Mouse (Mus musculus) embryonic facial prominence, embryonic 13.5 days (tissue): ENCODE results near the gene Gnat1. TPM values are rescaled to one million over a fixed set of nuclear protein-coding genes. Genes with fewer than 3 reads are reported as not detected.
A peak's percentile ranks its signal among the peaks of the same experiment; 100 is the strongest.

ENCODE experiments used
- ATAC-seq: fragments of 200-750 bp; cut with Nextera tagmentation; 2 replicates; pipeline ENCODE4 v1.8.0; 2017; ENCODE audit warnings: low read depth; ENCODE audit not compliant: insufficient number of reproducible peaks, insufficient read depth, low FRiP score, low TSS enrichment
- H3K27ac ChIP-seq: fragments of 300-500 bp; sonication (generic); 2 replicates; pipeline ENCODE4 v1.5.1; 2015; ENCODE audit warnings: moderate library complexity, mild to moderate bottlenecking, inconsistent platforms
- H3K27me3 ChIP-seq: fragments of 300-500 bp; sonication (generic); 2 replicates; pipeline ENCODE4 v1.6.1; 2015; ENCODE audit warnings: mild to moderate bottlenecking, inconsistent platforms
- H3K36me3 ChIP-seq: fragments of 300-500 bp; sonication (generic); 2 replicates; pipeline ENCODE4 v1.6.1; 2015; ENCODE audit warnings: mild to moderate bottlenecking, inconsistent platforms
- H3K4me1 ChIP-seq: fragments of 300-500 bp; sonication (generic); 2 replicates; pipeline ENCODE4 v1.6.1; 2015; ENCODE audit warnings: inconsistent platforms
- H3K4me2 ChIP-seq: fragments of 300-500 bp; sonication (generic); 2 replicates; pipeline ENCODE4 v1.6.1; 2015; ENCODE audit warnings: moderate library complexity, mild to moderate bottlenecking, inconsistent platforms
- H3K4me3 ChIP-seq: fragments of 300-500 bp; sonication (generic); 2 replicates; pipeline ENCODE4 v1.5.1; 2015; ENCODE audit warnings: mild to moderate bottlenecking, inconsistent platforms
- H3K9ac ChIP-seq: fragments of 300-500 bp; sonication (generic); 2 replicates; pipeline ENCODE4 v1.6.1; 2015; ENCODE audit warnings: mild to moderate bottlenecking, inconsistent platforms
- H3K9me3 ChIP-seq: fragments of 300-500 bp; sonication (generic); 2 replicates; pipeline ENCODE4 v1.6.1; 2016; ENCODE audit warnings: inconsistent platforms
- WGBS: fragments of 180-500 bp; shearing (Covaris S2); methylation state at CpG from one replicate; pipeline ENCODE4 v1.1.7; 2015; ENCODE audit warnings: mixed read lengths; 5-methylcytosine and 5-hydroxymethylcytosine counted together
- polyA plus RNA-seq: library from polyadenylated mRNA; unstranded; fragments of >200 nt; fragmentation: Nextera tagmentation; extraction: Ambion mirVana; gene quantifications from 2 replicates; pipeline ENCODE4 v1.2.1, GENCODE M21; 2015

Gene Gnat1
- polyA plus RNA-seq, 1 experiment from 2014 or later: 2.0 TPM

DNA sequence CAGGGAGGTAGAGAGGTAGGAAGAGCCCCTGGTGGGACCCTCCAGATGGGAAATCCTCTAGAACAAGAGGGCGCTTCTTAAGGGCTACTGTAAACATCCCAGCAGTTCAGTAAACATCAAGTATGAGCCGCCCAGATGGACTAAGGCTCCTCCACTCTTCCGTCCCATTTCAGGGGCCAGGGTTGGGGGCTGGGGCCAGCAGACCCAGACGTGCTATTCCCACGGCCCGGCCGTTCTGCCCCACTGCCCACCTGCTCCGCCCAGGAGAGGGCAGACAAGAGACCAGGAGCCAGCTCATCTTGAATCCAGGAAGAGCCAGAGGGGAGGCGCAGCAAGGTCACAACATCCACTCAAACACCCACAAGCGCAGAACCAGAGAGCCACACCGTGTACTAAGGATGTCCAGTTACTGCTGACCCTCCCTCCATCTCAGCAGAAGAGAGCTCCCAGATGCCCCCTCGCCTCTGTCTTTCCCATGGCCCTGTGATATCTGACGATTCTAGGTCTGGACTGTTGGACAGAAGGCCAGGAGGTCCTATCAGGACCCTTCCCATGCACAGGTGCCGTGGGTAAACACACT is 19.2 kb upstream of the Gnat1 start:
- Histone ChIP-seq H3K4me3 (0 out of 2 replicates have a peak overlapping the region, but pooled peaks have one; percentile 19), H3K36me3 (peaks cover 68% of the 10 kb centered on the region), H3K4me2 (peak overlapping the region; percentile 47)

DNA sequence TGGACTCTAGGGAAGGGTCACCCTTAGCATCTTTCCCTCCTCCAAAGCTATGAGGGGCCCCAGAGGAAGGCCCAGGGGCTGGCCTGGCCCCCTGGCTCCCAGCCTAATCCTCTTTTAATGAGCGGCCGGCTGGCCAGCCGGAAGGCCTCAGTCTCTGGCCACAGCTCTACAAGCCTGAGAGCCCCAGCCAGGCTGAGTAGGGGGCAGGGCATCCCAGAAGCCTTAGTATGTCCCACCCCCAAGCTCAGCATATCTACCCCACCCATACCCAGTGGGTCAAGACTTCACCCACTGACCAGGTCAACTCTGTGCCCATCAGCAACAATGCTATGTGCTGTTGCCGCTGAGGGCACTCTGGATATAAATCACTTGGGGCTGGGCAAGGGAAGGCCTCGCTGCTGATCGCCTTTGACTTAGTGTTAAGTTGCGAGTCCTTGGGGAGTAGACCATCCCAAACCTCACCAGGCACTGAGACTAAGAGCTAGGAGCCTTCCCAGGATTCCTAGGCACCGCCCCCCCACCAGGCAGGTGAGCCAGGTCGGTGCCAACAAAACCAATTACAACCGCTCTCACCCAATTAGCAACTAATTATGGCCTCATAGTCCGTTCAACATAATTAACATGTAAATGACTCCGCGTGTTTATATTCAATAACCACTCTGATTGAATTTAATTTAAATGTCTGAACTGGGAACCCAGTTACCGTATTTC is 18.5 kb upstream of the Gnat1 start:
- Histone ChIP-seq H3K27ac (peak overlapping the region; percentile 33), H3K9ac (peak overlapping the region; percentile 54), H3K4me2 (peak overlapping the region; percentile 47), H3K9me3 (no peaks in the 10 kb centered on the region), H3K4me1 (peaks cover 92% of the 10 kb centered on the region), H3K36me3 (peaks cover 68% of the 10 kb centered on the region), H3K27me3 (no peaks in the 10 kb centered on the region), H3K4me3 (no peak overlapping the region)
- 23% methylated on average over 14 of the region's 14 CpGs for WGBS
- ATAC-seq: no peak

More for the DNA sequence above, 19.2 kb upstream of the Gnat1 start:
- peak overlapping the region; percentile 54 for H3K9ac ChIP-seq
- peaks cover 92% of the 10 kb centered on the region for H3K4me1 ChIP-seq
- WGBS: 23% methylated on average over 14 of the region's 14 CpGs
- ATAC-seq: no peak
- H3K9me3 ChIP-seq: no peaks in the 10 kb centered on the region
- no peaks in the 10 kb centered on the region for H3K27me3 ChIP-seq
- peak overlapping the region; percentile 82 for H3K27ac ChIP-seq

DNA sequence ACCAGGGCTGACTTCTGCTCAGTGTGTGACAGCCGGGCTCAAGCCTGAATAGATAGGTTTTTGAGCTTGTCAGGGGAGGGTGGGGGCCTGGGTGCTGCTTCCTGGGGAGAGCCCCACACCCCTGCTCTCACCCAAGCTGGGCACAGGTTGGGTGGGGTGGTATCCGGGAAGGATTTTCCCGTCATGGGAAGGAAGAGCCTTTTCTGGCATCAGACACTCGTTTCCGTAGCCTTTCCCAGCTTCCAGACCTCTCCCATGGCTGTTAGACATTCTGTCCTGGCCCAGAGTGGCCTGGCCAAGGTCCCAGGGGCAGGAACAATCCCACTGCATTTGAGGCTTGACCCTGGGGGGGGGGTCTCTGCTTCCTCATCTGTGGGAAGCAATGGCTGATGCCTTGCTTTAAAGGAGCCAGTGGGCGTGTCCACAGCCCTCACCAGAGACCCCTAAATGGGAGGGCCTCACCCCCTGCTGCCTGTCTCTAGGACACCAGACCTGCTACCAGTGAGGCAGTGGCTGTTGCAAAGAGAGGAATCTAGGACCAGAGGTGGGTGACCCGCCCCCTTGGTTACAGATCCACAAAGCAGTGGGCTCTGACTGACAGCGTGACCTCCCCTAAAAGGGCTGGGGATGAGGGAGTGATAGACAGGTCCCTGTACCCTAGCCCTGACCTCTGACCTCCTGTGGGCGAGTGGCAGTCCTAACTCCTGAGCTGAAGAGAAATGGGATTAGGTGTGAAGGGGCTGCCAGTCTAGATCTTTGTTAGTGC is 17.5 kb upstream of the Gnat1 start:
- Histone ChIP-seq H3K27me3 (no peaks in the 10 kb centered on the region), H3K27ac (peak overlapping the region; percentile 40; the same call in 1 of the 2 replicates), H3K4me1 (peaks cover 86% of the 10 kb centered on the region), H3K4me2 (no peak overlapping the region), H3K36me3 (peaks cover 70% of the 10 kb centered on the region), H3K9me3 (no peaks in the 10 kb centered on the region), H3K4me3 (no peak overlapping the region), H3K9ac (0 out of 2 replicates have a peak overlapping the region, but pooled peaks have one; percentile 32)
- ATAC-seq: no peak
- 42% methylated on average over 9 of the region's 9 CpGs for WGBS

DNA sequence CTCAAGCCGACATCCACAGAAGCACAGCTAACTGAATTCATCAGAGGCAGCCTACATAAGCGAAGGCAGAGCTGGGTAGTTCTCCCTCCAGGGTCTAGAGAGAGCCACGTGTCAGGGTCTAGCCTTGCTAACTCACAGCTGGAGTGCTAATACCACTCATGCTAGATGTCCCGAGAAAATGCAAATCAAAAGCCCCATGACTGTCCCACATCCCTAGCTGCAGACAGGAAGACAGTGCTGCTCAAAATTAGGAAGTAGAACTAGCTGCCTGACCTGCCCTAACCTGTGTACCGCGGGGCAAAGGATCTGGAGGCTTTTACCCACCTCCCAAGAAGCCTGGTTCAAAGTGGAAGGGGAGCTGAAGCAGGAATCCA is 16.6 kb upstream of the Gnat1 start:
- H3K27ac ChIP-seq: peak overlapping the region; percentile 34; the same call in 1 of the 2 replicates
- H3K4me2 ChIP-seq: no peak overlapping the region
- no peak for ATAC-seq
- no peaks in the 10 kb centered on the region for H3K27me3 ChIP-seq
- peak overlapping the region; percentile 17; the same call in 1 of the 2 replicates for H3K9ac ChIP-seq
- peaks cover 73% of the 10 kb centered on the region for H3K36me3 ChIP-seq
- 36% methylated on average over 6 of the region's 6 CpGs for WGBS
- no peaks in the 10 kb centered on the region for H3K9me3 ChIP-seq
- H3K4me3 ChIP-seq: no peak overlapping the region
- H3K4me1 ChIP-seq: peaks cover 77% of the 10 kb centered on the region

DNA sequence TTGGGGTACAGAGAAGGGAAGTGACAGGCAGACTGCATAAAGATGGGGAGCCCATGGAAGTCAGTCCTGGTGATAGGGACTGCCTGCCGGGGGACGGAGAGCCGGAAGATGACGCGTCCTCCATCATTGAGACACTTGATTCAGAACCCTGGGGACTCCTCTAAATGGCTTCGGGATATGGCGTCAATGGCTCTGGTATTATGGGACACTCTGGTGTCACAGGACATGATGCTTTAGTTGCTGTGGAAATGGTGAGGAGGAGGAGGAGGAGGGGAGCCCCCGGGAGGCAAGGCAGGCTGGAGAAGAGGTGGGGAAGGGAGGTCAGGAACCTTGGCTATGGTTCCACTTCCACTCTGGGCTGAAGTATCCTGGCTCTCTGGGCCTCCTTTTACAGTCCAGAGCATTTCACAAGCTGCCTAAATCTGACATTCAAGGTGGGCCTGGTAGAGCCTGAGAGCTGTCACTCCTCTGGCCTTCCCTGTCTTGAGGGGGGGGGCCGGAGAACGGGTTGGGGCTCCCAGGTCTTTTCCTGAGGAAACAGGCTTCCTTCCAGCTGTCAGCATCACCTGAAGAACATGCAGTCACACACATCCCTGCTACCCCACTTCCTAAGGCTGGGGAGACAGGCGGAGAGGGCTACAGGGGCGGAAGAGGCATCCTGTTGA is 16.1 kb upstream of the Gnat1 start:
- Histone ChIP-seq H3K9ac (peak overlapping the region; percentile 17; the same call in 1 of the 2 replicates), H3K4me3 (no peak overlapping the region), H3K36me3 (peaks cover 78% of the 10 kb centered on the region), H3K27me3 (no peaks in the 10 kb centered on the region), H3K4me2 (no peak overlapping the region), H3K27ac (peak overlapping the region; percentile 34; the same call in 1 of the 2 replicates), H3K9me3 (no peaks in the 10 kb centered on the region), H3K4me1 (peaks cover 72% of the 10 kb centered on the region)
- no peak for ATAC-seq
- WGBS: 87% methylated on average over 12 of the region's 12 CpGs

DNA sequence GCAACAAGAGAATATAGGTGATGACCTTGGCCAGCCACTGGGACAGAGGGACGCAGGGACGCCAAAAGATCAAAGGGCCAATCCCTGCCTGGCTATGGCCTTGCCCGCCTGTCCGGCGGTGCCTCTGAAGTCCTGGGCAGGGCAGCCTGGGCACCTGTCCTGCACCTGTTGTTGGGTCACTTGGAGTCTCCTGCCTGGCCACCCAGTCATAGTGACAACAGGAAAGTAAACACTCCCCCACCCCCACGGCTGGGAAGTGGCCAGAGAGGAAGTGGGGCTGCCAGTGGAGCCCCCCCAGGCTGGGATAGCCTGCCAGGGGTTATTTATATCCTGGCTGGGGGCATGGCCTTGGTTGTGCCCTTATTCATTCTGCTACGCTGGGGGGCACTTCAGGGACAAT is 15.1 kb upstream of the Gnat1 start:
- Histone ChIP-seq H3K4me1 (peaks cover 63% of the 10 kb centered on the region), H3K9me3 (no peaks in the 10 kb centered on the region), H3K4me3 (no peak overlapping the region), H3K9ac (no peak overlapping the region), H3K4me2 (no peak overlapping the region), H3K27me3 (no peaks in the 10 kb centered on the region), H3K36me3 (peaks cover 85% of the 10 kb centered on the region), H3K27ac (no peak overlapping the region)
- WGBS: 72% methylated on average over 7 of the region's 7 CpGs
- no peak for ATAC-seq

DNA sequence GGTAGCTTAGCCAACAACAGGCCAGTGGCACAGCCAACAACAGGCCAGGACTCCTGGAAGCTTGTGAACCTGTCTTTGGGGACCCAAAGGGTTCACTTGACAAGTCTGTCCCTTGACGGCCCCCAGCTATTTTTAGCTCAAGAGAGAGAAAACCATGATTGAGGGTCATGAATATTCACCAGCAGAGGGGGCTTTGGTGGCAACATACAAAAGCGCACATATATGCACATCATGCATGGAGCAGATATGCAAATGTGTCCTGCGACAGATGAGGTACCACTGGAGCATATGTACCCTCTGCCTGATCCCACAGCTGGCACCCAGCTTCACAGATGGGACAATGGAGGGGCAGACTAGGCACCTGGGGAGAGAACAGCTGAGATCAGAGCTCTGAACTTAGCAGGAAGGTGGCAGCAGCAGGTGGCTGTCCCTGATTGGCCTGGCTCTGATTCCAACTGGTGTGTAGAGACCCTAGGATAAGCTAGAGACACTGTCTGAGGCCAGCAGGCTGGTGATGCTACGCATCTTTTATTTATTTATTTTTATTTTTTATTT is 14.0 kb upstream of the Gnat1 start:
- Histone ChIP-seq H3K36me3 (peaks cover 88% of the 10 kb centered on the region), H3K27me3 (no peaks in the 10 kb centered on the region), H3K4me1 (peaks cover 51% of the 10 kb centered on the region), H3K9ac (no peak overlapping the region), H3K27ac (no peak overlapping the region), H3K4me2 (no peak overlapping the region), H3K9me3 (no peaks in the 10 kb centered on the region), H3K4me3 (no peak overlapping the region)
- ATAC-seq: no peak
- WGBS: 57% methylated on average over 4 of the region's 4 CpGs

DNA sequence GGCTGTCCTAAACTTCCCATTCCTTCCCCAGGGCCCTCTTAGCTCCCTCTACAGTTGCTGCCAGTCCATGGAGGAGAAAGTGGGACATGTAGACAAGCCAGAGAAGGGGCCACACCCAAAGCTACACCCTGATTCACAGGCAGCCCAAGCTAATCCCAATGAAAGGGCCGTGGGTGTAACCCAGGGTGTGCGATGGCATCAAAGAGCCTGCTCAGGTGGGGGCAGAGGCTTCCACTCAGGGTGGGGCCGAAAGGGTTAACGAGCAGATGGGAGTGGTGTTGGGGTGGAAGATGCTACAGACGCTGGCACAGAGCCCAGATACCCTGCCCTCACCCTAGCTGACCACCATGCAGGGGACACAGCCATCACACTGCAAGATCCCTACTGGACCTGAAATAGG is 13.3 kb upstream of the Gnat1 start:
- 74% methylated on average over 5 of the region's 5 CpGs for WGBS
- no peak for ATAC-seq
- Histone ChIP-seq H3K27ac (no peak overlapping the region), H3K36me3 (peaks cover 90% of the 10 kb centered on the region), H3K27me3 (no peaks in the 10 kb centered on the region), H3K4me2 (no peak overlapping the region), H3K9ac (no peak overlapping the region), H3K4me1 (peaks cover 44% of the 10 kb centered on the region), H3K4me3 (no peak overlapping the region), H3K9me3 (no peaks in the 10 kb centered on the region)

DNA sequence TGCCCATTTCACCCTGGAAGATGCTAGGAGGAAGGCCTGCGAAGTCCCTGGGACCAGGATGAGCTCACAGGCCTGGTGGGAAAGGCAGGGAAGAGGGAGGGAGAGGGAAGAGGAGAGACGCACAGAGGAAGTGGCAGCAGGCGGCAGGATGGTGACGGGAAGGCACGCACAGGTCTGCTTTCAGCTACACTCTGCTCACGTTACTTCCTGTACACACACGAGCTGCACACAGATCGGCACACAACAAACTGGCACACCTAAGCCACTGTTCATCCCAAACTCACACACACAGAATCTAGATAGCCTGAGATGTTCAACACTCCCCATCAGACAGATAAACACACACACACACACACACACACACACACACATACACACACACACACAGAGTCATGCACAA is 10.9 kb upstream of the Gnat1 start:
- no peak overlapping the region for H3K9ac ChIP-seq
- H3K4me1 ChIP-seq: peaks cover 20% of the 10 kb centered on the region
- H3K9me3 ChIP-seq: no peaks in the 10 kb centered on the region
- no peak for ATAC-seq
- no peaks in the 10 kb centered on the region for H3K27me3 ChIP-seq
- WGBS: 67% methylated on average over 8 of the region's 8 CpGs
- H3K36me3 ChIP-seq: peaks cover 96% of the 10 kb centered on the region
- no peak overlapping the region for H3K4me3 ChIP-seq
- H3K27ac ChIP-seq: no peak overlapping the region
- no peak overlapping the region for H3K4me2 ChIP-seq

DNA sequence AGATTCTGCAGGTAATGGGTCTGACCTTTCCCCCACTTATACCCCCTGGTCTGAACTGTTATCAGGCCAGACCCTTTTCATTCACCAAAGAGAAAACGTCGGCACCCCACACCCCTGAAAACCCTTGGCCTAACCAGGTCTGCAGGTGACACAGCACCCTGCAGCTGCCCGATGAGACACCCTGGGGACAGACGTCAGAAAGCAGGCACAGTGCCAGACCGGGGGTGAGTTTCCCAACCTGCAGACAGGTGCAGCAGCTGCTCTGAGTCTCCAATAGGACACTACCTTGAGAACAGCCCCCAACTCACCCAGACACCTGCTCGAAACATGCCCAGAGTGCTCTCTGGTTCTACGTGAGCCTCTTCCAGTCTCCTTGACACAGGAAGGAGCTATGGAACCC is 9.4 kb upstream of the Gnat1 start:
- no peaks in the 10 kb centered on the region for H3K27me3 ChIP-seq
- 80% methylated on average over 7 of the region's 7 CpGs for WGBS
- peaks cover 10% of the 10 kb centered on the region for H3K4me1 ChIP-seq
- H3K4me2 ChIP-seq: no peak overlapping the region
- no peak overlapping the region for H3K27ac ChIP-seq
- no peaks in the 10 kb centered on the region for H3K9me3 ChIP-seq
- H3K9ac ChIP-seq: no peak overlapping the region
- ATAC-seq: no peak
- no peak overlapping the region for H3K4me3 ChIP-seq
- H3K36me3 ChIP-seq: peaks cover 96% of the 10 kb centered on the region

DNA sequence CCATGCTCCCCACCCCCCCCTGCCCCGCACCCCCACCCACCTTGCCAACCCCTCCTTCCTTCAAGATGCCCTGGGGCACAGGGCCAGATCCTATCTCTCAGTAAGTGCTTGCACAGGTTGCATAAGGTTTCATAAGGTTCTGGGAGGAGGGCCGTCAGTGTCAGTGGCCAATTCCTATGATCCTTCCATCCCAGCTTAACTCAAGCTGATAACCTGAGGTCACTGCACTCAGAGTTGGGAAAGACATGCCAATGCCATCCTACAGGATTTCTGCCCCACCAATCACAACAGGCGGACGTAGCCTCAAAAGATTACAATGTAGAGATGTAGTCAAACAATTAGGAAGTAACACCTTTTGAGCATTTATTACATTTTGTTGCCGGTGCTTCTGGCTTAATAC is 8.9 kb upstream of the Gnat1 start:
- Histone ChIP-seq H3K36me3 (peaks cover 97% of the 10 kb centered on the region), H3K9me3 (no peaks in the 10 kb centered on the region)

More for the DNA sequence above, 8.9 kb upstream of the Gnat1 start:
- no peak overlapping the region for H3K4me3 ChIP-seq
- ATAC-seq: no peak
- no peak overlapping the region for H3K9ac ChIP-seq
- WGBS: 80% methylated on average over 5 of the region's 5 CpGs
- H3K4me1 ChIP-seq: peaks cover 7% of the 10 kb centered on the region
- H3K4me2 ChIP-seq: no peak overlapping the region
- H3K27ac ChIP-seq: no peak overlapping the region
- no peaks in the 10 kb centered on the region for H3K27me3 ChIP-seq
